Mouse (Mus musculus): Measurements from ENCODE around the gene Olfr424.

- TF ChIP-seq TAL1 (IDR thresholded peaks at IDR 0.05; ENCODE audit: low read length) (no peak), GATA1 (IDR thresholded peaks at IDR 0.05; ENCODE audit: low read length) (no peak)
These were observed 47.3 kb upstream of the Olfr424 start, which contains the start of gene Olfr429 for GRCm38 (mm10) chr1:174084031-174084430.
